Mouse (Mus musculus): ENCODE measurements around the gene Efcab11.

DNA sequence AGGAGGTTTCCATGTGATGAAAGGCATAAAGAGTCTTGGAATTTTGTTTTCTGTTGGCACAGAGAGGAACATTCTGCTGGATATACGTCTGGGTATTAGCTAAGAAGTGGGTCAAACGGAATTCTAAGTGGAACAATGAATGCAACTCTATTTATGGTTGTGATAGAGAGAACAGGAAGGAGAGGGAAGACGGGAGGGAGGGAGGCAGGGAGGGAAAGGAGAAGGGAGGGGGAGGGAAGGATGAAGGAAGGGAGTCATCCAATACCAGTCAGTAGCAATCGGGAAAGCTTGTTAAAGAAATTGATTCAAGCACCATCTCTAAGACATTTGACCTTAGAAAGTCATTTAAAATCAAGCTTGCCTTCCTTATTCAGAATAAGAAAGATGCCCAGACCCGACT is 172.0 kb downstream of the Efcab11 start:
- TF ChIP-seq FLI1 (IDR thresholded peaks at IDR 0.05; ENCODE audit: low read length), result no peak
- no peak for TF ChIP-seq GATA1 (IDR thresholded peaks at IDR 0.05; ENCODE audit: borderline replicate concordance, low read length)

All from megakaryocyte, embryonic 14.5 days (primary cell).